In the genomic region with DNA sequence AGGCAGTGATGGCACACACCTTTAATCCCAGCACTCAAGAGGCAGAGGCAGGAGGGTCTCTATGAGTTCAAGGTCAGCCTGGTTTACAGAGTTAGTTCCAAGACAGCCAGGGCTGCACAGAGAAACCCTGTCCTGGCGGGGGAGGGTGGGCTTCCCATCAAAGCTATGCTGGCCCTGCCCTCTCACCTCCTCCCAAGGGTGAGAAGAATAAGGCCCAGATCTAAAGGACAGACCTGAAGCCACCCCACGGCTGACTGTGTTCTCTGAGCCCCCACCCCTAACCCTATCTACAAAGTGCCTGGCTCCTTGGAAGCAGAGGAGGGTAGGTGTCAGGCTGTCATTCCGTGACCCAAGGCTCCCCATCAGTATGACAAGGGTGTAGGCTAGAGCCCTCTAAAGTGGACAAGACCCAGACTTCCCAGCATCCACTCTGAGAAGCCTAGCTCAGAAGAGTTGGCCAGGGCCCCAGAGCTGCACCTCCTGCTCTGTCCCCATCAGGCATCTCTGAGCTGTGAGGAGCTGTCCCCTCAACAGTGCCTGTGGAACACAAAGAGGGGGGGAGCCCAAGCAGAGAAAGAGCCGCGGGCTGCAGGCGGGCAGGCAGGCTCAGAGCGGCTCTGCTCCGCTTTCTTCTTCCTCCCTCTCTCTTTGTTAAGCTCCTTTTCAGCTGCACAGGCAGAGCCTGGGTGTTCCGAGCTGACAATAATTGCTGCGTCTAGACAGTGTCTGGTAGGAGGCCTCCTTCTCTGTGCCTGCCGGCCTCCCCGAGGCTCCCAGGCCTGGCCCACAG, we compare ENCODE assay signal across 7 mouse cellular contexts.
A peak's percentile ranks its signal among the peaks of the same experiment; 100 is the strongest.
DNase-seq lines count a peak whose midpoint lies in the region; ATAC-seq and TF ChIP-seq lines count a peak whose summit lies in the region.

No protein-coding gene starts in this region.

- TF ChIP-seq CTCF in midbrain, postnatal 0 days (IDR thresholded peaks at IDR 0.05) = no peak

- no peak for ATAC-seq in heart, embryonic 11.5 days (replicated peaks; ENCODE audit: insufficient number of reproducible peaks, low FRiP score, low TSS enrichment)
- peak; percentile 62 for ATAC-seq in midbrain, postnatal 0 days (ENCODE audit: low FRiP score)
- ATAC-seq in monocyte, adult 5-6 weeks (replicated peaks; ENCODE audit: insufficient number of reproducible peaks, low FRiP score, low TSS enrichment, poor library complexity, severe bottlenecking) = no peak

- H3K4me1 ChIP-seq in heart, embryonic 11.5 days (ENCODE audit: control insufficient read depth, insufficient read depth, low read length) = peaks cover 78% of the 10 kb centered on the region
- H3K4me1 ChIP-seq in midbrain, postnatal 0 days (ENCODE audit: insufficient read depth, low read length) = peaks cover 60% of the 10 kb centered on the region

- no peak overlapping the region; the same call in none of the 2 replicates for H3K4me2 ChIP-seq in heart, embryonic 11.5 days
- no peak overlapping the region for H3K4me2 ChIP-seq in midbrain, postnatal 0 days (ENCODE audit: low read depth, low read length, poor library complexity, severe bottlenecking)

- H3K4me3 ChIP-seq in heart, embryonic 11.5 days (ENCODE audit: low read depth, low read length) = no peak overlapping the region
- H3K4me3 ChIP-seq in midbrain, postnatal 0 days (ENCODE audit: low read depth, low read length) = no peak overlapping the region

- no peaks in the 10 kb centered on the region for H3K9me3 ChIP-seq in heart, embryonic 11.5 days (replicated peaks; ENCODE audit: control insufficient read depth, low read length)
- no peaks in the 10 kb centered on the region for H3K9me3 ChIP-seq in midbrain, postnatal 0 days (ENCODE audit: low read length)

- H3K27me3 ChIP-seq in heart, embryonic 11.5 days (ENCODE audit: control insufficient read depth, insufficient read depth, low read length) = no peaks in the 10 kb centered on the region
- no peaks in the 10 kb centered on the region for H3K27me3 ChIP-seq in midbrain, postnatal 0 days (ENCODE audit: insufficient read depth, low read length)

- no peaks in the 10 kb centered on the region for H3K36me3 ChIP-seq in heart, embryonic 11.5 days (ENCODE audit: control insufficient read depth, insufficient read depth, low read length)
- H3K36me3 ChIP-seq in midbrain, postnatal 0 days (ENCODE audit: insufficient read depth, low read length) = no peaks in the 10 kb centered on the region

- peak overlapping the region; percentile 95 for H3K27ac ChIP-seq in heart, embryonic 11.5 days (ENCODE audit: low read depth, low read length)
- H3K27ac ChIP-seq in midbrain, postnatal 0 days (ENCODE audit: low read depth, low read length) = peak overlapping the region; percentile 95

- WGBS in heart, embryonic 11.5 days (ENCODE audit: insufficient replicate concordance) = 22% methylated on average over 12 of the region's 12 CpGs
- 5% methylated on average over 12 of the region's 12 CpGs for WGBS in midbrain, postnatal 0 days

- peak overlapping the region; percentile 64 for H3K9ac ChIP-seq in heart, embryonic 11.5 days (ENCODE audit: low read depth, low read length)
- peak overlapping the region; percentile 50 for H3K9ac ChIP-seq in midbrain, postnatal 0 days (replicated peaks; ENCODE audit: low read length, poor library complexity, severe bottlenecking)

- DNase-seq in urinary bladder, adult 2 months (ENCODE audit: low spot score) = peak; percentile 27
- no peak for DNase-seq in urinary bladder, adult 18-20 months (ENCODE audit: low spot score in 2 of 2)
- DNase-seq in embryo, embryonic 10 days (ENCODE audit: low spot score) = peak; percentile 86
- DNase-seq in kidney, postnatal 14 days = peak; percentile 67
- DNase-seq in midbrain, postnatal 0 days (ENCODE audit: low spot score) = peak; percentile 83

Comparison
In these comparisons a context has a peak if more than half of its experiments do, and no peak if none do; other contexts are left out.
1. DNase-seq: peak in urinary bladder, adult 2 months (single experiment), embryo, embryonic 10 days (single experiment), kidney, postnatal 14 days (single experiment) and midbrain, postnatal 0 days (single experiment); none in urinary bladder, adult 18-20 months (0 of 2).